Mouse (Mus musculus) bone marrow, adult 2 months (tissue): ENCODE data around the gene Aldoart1.

ENCODE experiments used
- CTCF ChIP-seq: fragments of 200-500 bp; IDR thresholded peaks from 2 replicates; pipeline ENCODE4 v1.5.1; 2011; ENCODE audit warnings: low read length, control low read depth; ENCODE audit not compliant: control insufficient read depth, insufficient read depth
- POLR2A ChIP-seq: fragments of 200-500 bp; IDR thresholded peaks from 2 replicates; pipeline ENCODE4 v1.6.1; 2011; ENCODE audit warnings: low read depth, mild to moderate bottlenecking, control low read depth, low read length, borderline replicate concordance; ENCODE audit not compliant: control insufficient read depth

- TF ChIP-seq CTCF = no peak
- no peak for TF ChIP-seq POLR2A
Observed at GRCm38 (mm10) chr4:72844276-72844675, 8.2 kb downstream of the Aldoart1 start.
